Mouse (Mus musculus) CH12.LX (cell line): ENCODE data around the gene Endou. TPM values are rescaled to one million over a fixed set of nuclear protein-coding genes. Genes with fewer than 3 reads are reported as not detected.

Source experiments
- DNase-seq: peaks from one replicate; pipeline ENCODE4 v3.0.0-alpha.2; 2013; ENCODE audit errors: extremely low read depth
- H3K27ac ChIP-seq: 2 replicates; pipeline ENCODE4 v1.5.1; 2012; ENCODE audit warnings: low read depth, mild to moderate bottlenecking, control low read depth, moderate library complexity; ENCODE audit not compliant: insufficient read depth
- H3K27me3 ChIP-seq: replicated peaks from 2 replicates; pipeline ENCODE3; 2012; ENCODE audit warnings: inconsistent platforms
- H3K36me3 ChIP-seq, 2 experiments: replicated peaks in 1 of 2; 2 replicates each; pipeline versions ENCODE3 to v1.6.1; 2012; ENCODE audit warnings: inconsistent platforms in 1 of 2, low read length in 1 of 2, mild to moderate bottlenecking in 1 of 2, mixed read lengths in 1 of 2, moderate library complexity in 1 of 2; ENCODE audit not compliant: control insufficient read depth in 1 of 2, insufficient read depth in 1 of 2
- H3K4me1 ChIP-seq, 2 experiments: 2 replicates each; pipeline ENCODE4 v1.6.1; 2012; ENCODE audit warnings: inconsistent platforms in 1 of 2, moderate library complexity in 1 of 2; ENCODE audit not compliant: insufficient read depth in 2 of 2, control insufficient read depth in 1 of 2
- H3K4me2 ChIP-seq: 2 replicates; pipeline ENCODE4 v1.6.1; 2012; ENCODE audit warnings: low read depth, mild to moderate bottlenecking, control low read depth; ENCODE audit not compliant: poor library complexity, insufficient read depth, severe bottlenecking
- H3K4me3 ChIP-seq, 3 experiments: fragments of 150-350 bp in 1 of 3; sonication (generic) in 1 of 3; replicated peaks in 1 of 3; 2 replicates each; pipeline versions ENCODE3 to v1.5.1; 2011 to 2012; ENCODE audit warnings: low read depth in 2 of 3, low read length in 2 of 3, mild to moderate bottlenecking in 2 of 3, moderate library complexity in 2 of 3, control low read depth in 1 of 3, improper control_type of control experiment in 1 of 3, inconsistent platforms in 1 of 3, mixed read lengths in 1 of 3; ENCODE audit not compliant: poor library complexity in 1 of 3
- H3K79me2 ChIP-seq: replicated peaks from 2 replicates; pipeline ENCODE4 v1.6.1; 2012; ENCODE audit warnings: mild to moderate bottlenecking, moderate library complexity; ENCODE audit not compliant: control insufficient read depth, poor library complexity, insufficient read depth, severe bottlenecking; ENCODE audit errors: extremely low read depth
- H3K9ac ChIP-seq: 2 replicates; pipeline ENCODE4 v1.6.1; 2012; ENCODE audit warnings: low read depth, mild to moderate bottlenecking, control low read depth, moderate library complexity; ENCODE audit not compliant: insufficient read depth
- H3K9me3 ChIP-seq: replicated peaks from 2 replicates; pipeline ENCODE3; 2012; ENCODE audit warnings: low read length, inconsistent platforms, mixed read lengths
- CHD2 ChIP-seq: IDR thresholded peaks from 2 replicates; pipeline ENCODE4 v1.6.1; 2011; ENCODE audit warnings: low read length, improper control_type of control experiment
- CTCF ChIP-seq, 2 experiments: IDR thresholded peaks in 1 of 2; conservative IDR thresholded peaks in 1 of 2; 2 replicates each; pipeline ENCODE4 v1.5.1; 2011 to 2012; ENCODE audit warnings: low read depth in 2 of 2, low read length in 2 of 2, improper control_type of control experiment in 1 of 2, inconsistent platforms in 1 of 2, mild to moderate bottlenecking in 1 of 2, moderate library complexity in 1 of 2
- ELF1 ChIP-seq: IDR thresholded peaks from 2 replicates; pipeline ENCODE4 v1.6.1; 2014; ENCODE audit warnings: low read depth, mild to moderate bottlenecking, inconsistent platforms, low read length, improper control_type of control experiment
- ETS1 ChIP-seq: conservative IDR thresholded peaks from 2 replicates; pipeline ENCODE4 v1.6.1; 2012; ENCODE audit warnings: low read depth, mild to moderate bottlenecking, inconsistent platforms, low read length, improper control_type of control experiment, moderate library complexity
- HCFC1 ChIP-seq: IDR thresholded peaks from 2 replicates; pipeline ENCODE4 v1.6.1; 2012; ENCODE audit warnings: low read depth, mild to moderate bottlenecking, inconsistent platforms, low read length, improper control_type of control experiment
- IRF4 ChIP-seq: IDR thresholded peaks from 2 replicates; pipeline ENCODE4 v1.6.1; 2014; ENCODE audit warnings: low read depth, mild to moderate bottlenecking, inconsistent platforms, low read length, improper control_type of control experiment
- JUN ChIP-seq: IDR thresholded peaks from 2 replicates; pipeline ENCODE4 v1.6.1; 2011; ENCODE audit warnings: low read depth, mild to moderate bottlenecking, low read length, improper control_type of control experiment, moderate library complexity; ENCODE audit not compliant: insufficient read depth
- JUND ChIP-seq: conservative IDR thresholded peaks from 2 replicates; pipeline ENCODE4 v1.6.1; 2011; ENCODE audit warnings: low read depth, low read length, improper control_type of control experiment
- KAT2A ChIP-seq: IDR thresholded peaks from 2 replicates; pipeline ENCODE4 v1.6.1; 2012; ENCODE audit warnings: low read length, improper control_type of control experiment, inconsistent platforms; ENCODE audit not compliant: insufficient replicate concordance
- MAFK ChIP-seq: IDR thresholded peaks from 2 replicates; pipeline ENCODE4 v1.6.1; 2011; ENCODE audit warnings: low read length, improper control_type of control experiment; ENCODE audit not compliant: insufficient replicate concordance
- MAZ ChIP-seq: IDR thresholded peaks from 2 replicates; pipeline ENCODE4 v1.6.1; 2012; ENCODE audit warnings: low read depth, mild to moderate bottlenecking, inconsistent platforms, low read length, improper control_type of control experiment, moderate library complexity
- MYC ChIP-seq: IDR thresholded peaks from 2 replicates; pipeline ENCODE4 v1.6.1; 2011; ENCODE audit warnings: low read depth, mild to moderate bottlenecking, improper control_type of control experiment, low read length
- NELFE ChIP-seq: IDR thresholded peaks from 2 replicates; pipeline ENCODE4 v1.6.1; 2011; ENCODE audit warnings: low read depth, low read length, improper control_type of control experiment
- PAX5 ChIP-seq: IDR thresholded peaks from 2 replicates; pipeline ENCODE4 v1.6.1; 2012; ENCODE audit warnings: low read length, inconsistent platforms, mixed read lengths
- POLR2AphosphoS2 ChIP-seq: IDR thresholded peaks from 2 replicates; pipeline ENCODE4 v1.6.1; 2011; ENCODE audit warnings: low read depth, low read length, improper control_type of control experiment
- RCOR1 ChIP-seq: conservative IDR thresholded peaks from 2 replicates; pipeline ENCODE4 v1.6.1; 2012; ENCODE audit warnings: low read depth, mild to moderate bottlenecking, inconsistent platforms, low read length, improper control_type of control experiment
- SMC3 ChIP-seq: IDR thresholded peaks from 2 replicates; pipeline ENCODE4 v1.6.1; 2011; ENCODE audit warnings: low read depth, low read length, improper control_type of control experiment
- TBP ChIP-seq: conservative IDR thresholded peaks from 2 replicates; pipeline ENCODE4 v1.6.1; 2011; ENCODE audit warnings: low read depth, low read length, improper control_type of control experiment
- UBTF ChIP-seq: IDR thresholded peaks from 2 replicates; pipeline ENCODE4 v1.6.1; 2012; ENCODE audit warnings: low read depth, mild to moderate bottlenecking, inconsistent platforms, low read length, improper control_type of control experiment, moderate library complexity
- USF1 ChIP-seq: IDR thresholded peaks from 2 replicates; pipeline ENCODE4 v1.6.1; 2014; ENCODE audit warnings: low read depth, mild to moderate bottlenecking, inconsistent platforms, low read length, improper control_type of control experiment
- USF2 ChIP-seq: conservative IDR thresholded peaks from 2 replicates; pipeline ENCODE4 v1.6.1; 2011; ENCODE audit warnings: low read depth, low read length, improper control_type of control experiment
- ZMIZ1 ChIP-seq: IDR thresholded peaks from 2 replicates; pipeline ENCODE4 v1.6.1; 2012; ENCODE audit warnings: low read depth, mild to moderate bottlenecking, inconsistent platforms, low read length, improper control_type of control experiment
- dilution Hi-C: fragments of 300-500 bp; cut with MboI; formaldehyde crosslinking; loops from 2 replicates; pipeline ENCODE4 v1.14.3; 2020; ENCODE audit warnings: low sequenced_read_pairs; ENCODE audit not compliant: extremely low pct_unique_long_range_greater_than_20kb, extremely low pct_ligation_motif_present
- in situ Hi-C: fragments of 300-500 bp; cut with MboI; formaldehyde crosslinking; loops from 3 replicates; pipeline ENCODE4 v1.14.3; 2019; ENCODE audit warnings: low sequenced_read_pairs, low pct_ligation_motif_present, low pct_unique_long_range_greater_than_20kb, mixed read lengths
- polyA plus RNA-seq: library from polyadenylated mRNA; unstranded; fragments of >175 nt; gene quantifications from 2 replicates; pipeline ENCODE4 v1.2.1, GENCODE M21; 2012; ENCODE audit warnings: low read depth; ENCODE audit not compliant: insufficient read length
- total RNA-seq, 2 experiments: library from RNA; depleted of rRNA; stranded (reverse); fragments of 300-350 nt in 1 of 2; fragments of >200 nt in 1 of 2; gene quantifications; 2 replicates each; pipeline ENCODE4 v1.2.3; 2012 to 2014

Gene Endou
- total and polyA plus RNA-seq, 3 experiments: 49.5 to 66.9 (median 64.0) TPM

DNA sequence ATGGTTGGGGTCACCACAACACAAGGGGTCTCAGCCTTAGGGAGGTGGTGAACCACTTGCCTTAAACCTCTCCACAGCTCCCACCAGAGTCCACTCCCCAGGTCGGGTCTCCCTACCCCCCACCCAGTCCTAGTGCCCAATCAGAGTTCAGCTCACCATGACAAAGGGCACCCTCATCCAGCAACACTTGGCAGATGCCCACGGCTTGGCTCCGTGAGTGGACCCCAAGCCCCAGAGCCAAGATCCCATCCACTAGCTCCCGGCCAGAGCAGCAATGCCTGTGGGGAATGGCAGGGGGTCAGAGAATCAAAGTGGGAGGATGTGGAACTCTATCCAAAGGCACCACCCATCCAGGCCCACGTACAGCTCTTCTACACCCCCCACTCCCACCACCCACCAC, 29.8 kb upstream of the Endou start:
- dilution Hi-C loops (no loop called here), in situ Hi-C loops (no loop called here)
- TF ChIP-seq UBTF (no peak), KAT2A (no peak), ETS1 (no peak), IRF4 (no peak), ZMIZ1 (no peak), POLR2AphosphoS2 (no peak), NELFE (no peak), JUND (no peak), MYC (no peak), CTCF (conservative IDR thresholded peaks at IDR 0.05 in 1 of 2, IDR thresholded peaks at IDR 0.05 in 1 of 2; ENCODE audit: low read depth in 2 of 2, low read length in 2 of 2) (no peak)
- Histone ChIP-seq H3K4me3 (no peak overlapping the region), H3K27ac (no peak overlapping the region), H3K4me1 (peaks cover 22 to 51% of the 10 kb centered on the region in 2 experiments), H3K27me3 (no peaks in the 10 kb centered on the region), H3K79me2 (no peaks in the 10 kb centered on the region), H3K4me2 (no peak overlapping the region), H3K36me3 (peaks cover 12 to 33% of the 10 kb centered on the region in 2 experiments), H3K9me3 (no peaks in the 10 kb centered on the region), H3K9ac (no peak overlapping the region)
- DNase-seq: no peak

GRCm38 (mm10) chr15:97760006-97760405, 28.9 kb upstream of the Endou start:
- Histone ChIP-seq H3K27ac (no peak overlapping the region), H3K27me3 (no peaks in the 10 kb centered on the region), H3K4me3 (no peak overlapping the region), H3K9me3 (no peaks in the 10 kb centered on the region), H3K36me3 (peaks cover 12 to 33% of the 10 kb centered on the region in 2 experiments)
- TF ChIP-seq MAZ: no peak
- TF ChIP-seq NELFE: no peak
- TF ChIP-seq TBP: no peak
- no peak for TF ChIP-seq USF1
- TF ChIP-seq ETS1: no peak
- TF ChIP-seq KAT2A: no peak
- TF ChIP-seq, all 38 proteins: peak for 0
- in situ Hi-C loops (no loop called here), dilution Hi-C loops (no loop called here)
- no peak overlapping the region for H3K4me2 ChIP-seq
- no peak overlapping the region for H3K9ac ChIP-seq
- no peaks in the 10 kb centered on the region for H3K79me2 ChIP-seq
- no peak for DNase-seq
- peaks cover 29 to 55% of the 10 kb centered on the region in 2 experiments for H3K4me1 ChIP-seq

- no peaks in the 10 kb centered on the region for H3K27me3 ChIP-seq
- H3K79me2 ChIP-seq: no peaks in the 10 kb centered on the region
- TF ChIP-seq MYC: no peak
- no peak for TF ChIP-seq SMC3
- no peak for TF ChIP-seq ELF1
- TF ChIP-seq MAFK: no peak
- no peak for TF ChIP-seq USF1
- no peak for TF ChIP-seq HCFC1
- no peak for TF ChIP-seq ZMIZ1
- no peak for TF ChIP-seq CHD2
- no peak for TF ChIP-seq USF2
- no peak for TF ChIP-seq PAX5
- TF ChIP-seq RCOR1: no peak
- no peak for TF ChIP-seq ETS1
- TF ChIP-seq JUN: no peak
- in situ Hi-C loops (no loop called here), dilution Hi-C loops (no loop called here)
- no peak overlapping the region for H3K4me3 ChIP-seq
- no peak overlapping the region for H3K9ac ChIP-seq
- no peak for DNase-seq
- H3K27ac ChIP-seq: no peak overlapping the region
- peaks cover 15 to 34% of the 10 kb centered on the region in 2 experiments for H3K36me3 ChIP-seq
- peaks cover 27 to 51% of the 10 kb centered on the region in 2 experiments for H3K4me1 ChIP-seq
- H3K9me3 ChIP-seq: no peaks in the 10 kb centered on the region
- H3K4me2 ChIP-seq: no peak overlapping the region
These were observed 24.2 kb upstream of the Endou start for GRCm38 (mm10) chr15:97755361-97755760.
